ENCODE assay signal across 7 mouse cellular contexts in genomic region chr3:79842165-79842564, GRCm38 (mm10). TPM values are rescaled to one million over a fixed set of nuclear protein-coding genes. Genes with fewer than 3 reads are reported as not detected.
DNase-seq lines count a peak whose midpoint lies in the region; ATAC-seq lines count a peak whose summit lies in the region.

No protein-coding gene starts in this region.

- H3K27ac ChIP-seq in forebrain, embryonic 11.5 days (ENCODE audit: low read depth, low read length): no peak overlapping the region
- no peak overlapping the region for H3K27ac ChIP-seq in hindbrain, embryonic 16.5 days (ENCODE audit: low read depth, low read length)
- peak overlapping the region; percentile 71 for H3K27ac ChIP-seq in liver, embryonic 11.5 days (ENCODE audit: low read depth, low read length)

- H3K36me3 ChIP-seq in forebrain, embryonic 11.5 days (ENCODE audit: control insufficient read depth, insufficient read depth, low read length): no peaks in the 10 kb centered on the region
- no peaks in the 10 kb centered on the region for H3K36me3 ChIP-seq in hindbrain, embryonic 16.5 days (ENCODE audit: control insufficient read depth, insufficient read depth, low read length)
- H3K36me3 ChIP-seq in liver, embryonic 11.5 days (ENCODE audit: control insufficient read depth, insufficient read depth, low read length): no peaks in the 10 kb centered on the region

- H3K9ac ChIP-seq in forebrain, embryonic 11.5 days (ENCODE audit: low read length): peak overlapping the region; percentile 51; the same call in 1 of the 2 replicates
- peak overlapping the region; percentile 65; the same call in 1 of the 2 replicates for H3K9ac ChIP-seq in hindbrain, embryonic 16.5 days (ENCODE audit: low read depth, low read length)
- H3K9ac ChIP-seq in liver, embryonic 11.5 days (ENCODE audit: low read depth, low read length): peak overlapping the region; percentile 71

- peak overlapping the region; percentile 55 for H3K4me2 ChIP-seq in forebrain, embryonic 11.5 days (ENCODE audit: low read depth, low read length, severe bottlenecking)
- peak overlapping the region; percentile 59 for H3K4me2 ChIP-seq in hindbrain, embryonic 16.5 days (ENCODE audit: low read length)
- H3K4me2 ChIP-seq in liver, embryonic 11.5 days: peak overlapping the region; percentile 76

- DNase-seq in CD8-positive naive resting alpha-beta T cell, adult 2 months (ENCODE audit: low read depth in 2 of 2, low spot score in 2 of 2): peak; percentile 55 to 72
- peak; percentile 79 for DNase-seq in T-cell, adult 2 months (ENCODE audit: low spot score)
- peak; percentile 81 for DNase-seq in forebrain, embryonic 11.5 days (ENCODE audit: low spot score)
- peak; percentile 57 for DNase-seq in liver, embryonic 11.5 days (ENCODE audit: low spot score)
- DNase-seq in thymus, postnatal 10 days (ENCODE audit: low spot score in 2 of 2): peak; percentile 43 to 46

- H3K9me3 ChIP-seq in forebrain, embryonic 11.5 days (ENCODE audit: control insufficient read depth, low read length): no peaks in the 10 kb centered on the region
- no peaks in the 10 kb centered on the region for H3K9me3 ChIP-seq in hindbrain, embryonic 16.5 days (ENCODE audit: control insufficient read depth, low read length)
- no peaks in the 10 kb centered on the region for H3K9me3 ChIP-seq in liver, embryonic 11.5 days (ENCODE audit: control insufficient read depth, low read length)

- no peaks in the 10 kb centered on the region for H3K4me1 ChIP-seq in forebrain, embryonic 11.5 days (replicated peaks; ENCODE audit: control insufficient read depth, insufficient read depth, low read length)
- 0 out of 2 replicates have a peak, but pooled peaks cover 3% of the 10 kb centered on the region for H3K4me1 ChIP-seq in hindbrain, embryonic 16.5 days (ENCODE audit: control insufficient read depth, insufficient read depth, low read depth, low read length)
- peaks cover 15% of the 10 kb centered on the region for H3K4me1 ChIP-seq in liver, embryonic 11.5 days (replicated peaks; ENCODE audit: control insufficient read depth, insufficient read depth, low read length)

- H3K4me3 ChIP-seq in forebrain, embryonic 11.5 days (ENCODE audit: low read depth, low read length): peak overlapping the region; percentile 38
- H3K4me3 ChIP-seq in hindbrain, embryonic 16.5 days (ENCODE audit: low read length): peak overlapping the region; percentile 51
- H3K4me3 ChIP-seq in liver, embryonic 11.5 days (ENCODE audit: low read depth, low read length): peak overlapping the region; percentile 61

- ATAC-seq in forebrain, embryonic 11.5 days (replicated peaks; ENCODE audit: low FRiP score): peak; percentile 71
- ATAC-seq in hindbrain, embryonic 16.5 days: peak; percentile 37; the same call in 1 of the 2 replicates
- ATAC-seq in liver, embryonic 11.5 days (replicated peaks; ENCODE audit: low FRiP score): peak; percentile 69
- ATAC-seq in monocyte, adult 5-6 weeks (replicated peaks; ENCODE audit: insufficient number of reproducible peaks, low FRiP score, low TSS enrichment, poor library complexity, severe bottlenecking): peak; percentile 61; the same call in 1 of the 2 replicates

- 9% methylated on average over 12 of the region's 12 CpGs for WGBS in forebrain, embryonic 11.5 days
- WGBS in hindbrain, embryonic 16.5 days: 8% methylated on average over 12 of the region's 12 CpGs
- 6% methylated on average over 12 of the region's 12 CpGs for WGBS in liver, embryonic 11.5 days

- no peaks in the 10 kb centered on the region for H3K27me3 ChIP-seq in forebrain, embryonic 11.5 days (ENCODE audit: control insufficient read depth, insufficient read depth, low read length)
- H3K27me3 ChIP-seq in hindbrain, embryonic 16.5 days (replicated peaks; ENCODE audit: control insufficient read depth, insufficient read depth, low read length): no peaks in the 10 kb centered on the region
- H3K27me3 ChIP-seq in liver, embryonic 11.5 days (replicated peaks; ENCODE audit: control insufficient read depth, insufficient read depth, low read length): no peaks in the 10 kb centered on the region

RNA-seq across cellular contexts. Expression of gene Tmem144, which starts 10.4 kb away (rescaled TPM):
- polyA plus RNA-seq in forebrain, embryonic 11.5 days (2014; fragmentation: Nextera tagmentation; extraction: Ambion mirVana): 3.5 and 4.2 TPM in 2 replicates
- 2.2 and 2.3 TPM in 2 replicates for polyA plus RNA-seq in hindbrain, embryonic 16.5 days (2015; fragmentation: Nextera tagmentation; extraction: Ambion mirVana)
- 3.3 and 4.9 TPM in 2 replicates for polyA plus RNA-seq in liver, embryonic 11.5 days (2014; fragmentation: Nextera tagmentation; extraction: Ambion mirVana)
- 0.29 TPM in 1 of 3 replicates, not detected in the others for total RNA-seq in monocyte, adult 5-6 weeks (2017)

RNA-seq across cellular contexts. Expression of gene Fam198b, which starts 42.2 kb away (rescaled TPM):
- 1.1 and 1.7 TPM in 2 replicates for polyA plus RNA-seq in forebrain, embryonic 11.5 days (2014; fragmentation: Nextera tagmentation; extraction: Ambion mirVana)
- 2.7 and 4.4 TPM in 2 replicates for polyA plus RNA-seq in hindbrain, embryonic 16.5 days (2015; fragmentation: Nextera tagmentation; extraction: Ambion mirVana)
- polyA plus RNA-seq in liver, embryonic 11.5 days (2014; fragmentation: Nextera tagmentation; extraction: Ambion mirVana): 4.8 and 5.9 TPM in 2 replicates
- total RNA-seq in monocyte, adult 5-6 weeks (2017): not detected in 3 replicates
